Mouse (Mus musculus) neutrophil, adult 5-6 weeks (primary cell): ENCODE results near the gene Zc3hav1l. TPM values are rescaled to one million over a fixed set of nuclear protein-coding genes. Genes with fewer than 3 reads are reported as not detected.

Source experiments
- ATAC-seq: fragments of 151-379, 151-347 bp; 2 replicates; pipeline ENCODE4 v1.8.0; 2017; ENCODE audit warnings: mild to moderate bottlenecking, moderate TSS enrichment; ENCODE audit not compliant: insufficient number of reproducible peaks, poor library complexity, low FRiP score, severe bottlenecking; ENCODE audit errors: extremely low read depth
- total RNA-seq: library from RNA; stranded (forward); fragments of 200-1000 nt; gene quantifications from 2 replicates; pipeline ENCODE4 v1.2.3, GENCODE M21; 2017

The Zc3hav1l gene
- total RNA-seq, 1 experiment from 2014 or later, result 0.81 TPM

DNA sequence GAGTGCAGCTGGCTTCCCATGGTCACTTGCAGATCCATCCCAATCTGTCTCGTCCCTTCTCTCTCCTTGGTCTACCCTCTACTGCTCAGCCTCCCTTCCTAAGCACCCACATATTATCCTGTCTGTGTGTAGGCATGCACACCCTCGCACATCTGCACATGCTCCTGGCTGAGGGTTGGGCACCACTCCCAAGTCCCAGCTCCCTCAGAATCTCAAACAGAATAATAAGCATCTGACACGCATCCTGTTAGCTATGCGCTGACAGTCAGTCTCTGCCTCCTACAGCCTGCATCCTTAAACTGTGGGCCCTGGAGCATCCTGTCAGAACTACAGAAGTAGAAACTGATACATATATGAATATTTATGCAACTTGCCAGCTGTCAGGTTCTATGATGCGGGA is 58.4 kb downstream of the Zc3hav1l start:
- ATAC-seq, result no peak

DNA sequence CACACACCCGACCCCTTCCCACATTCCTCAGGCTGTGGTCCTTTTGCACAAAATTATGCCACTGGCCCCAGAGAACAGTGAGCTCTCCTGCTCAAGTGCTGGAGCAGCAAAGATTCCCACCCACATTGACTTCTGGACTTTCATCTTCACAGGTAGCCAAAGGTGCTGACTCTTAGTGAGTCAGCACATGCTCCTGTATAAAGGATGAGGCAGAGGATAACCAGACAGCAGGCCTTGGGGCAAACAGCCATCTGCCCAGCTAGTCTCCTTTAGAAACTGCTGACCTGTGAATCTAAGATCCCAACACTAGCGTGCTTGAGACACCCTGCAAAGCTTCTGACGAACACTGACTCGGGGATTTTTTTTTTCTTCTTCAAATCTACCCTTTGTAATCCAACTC is 60.7 kb downstream of the Zc3hav1l start:
- no peak for ATAC-seq

Other genes with a start within 250 kb of the Zc3hav1l start
- not detected in 2 replicates for gene Tmem213, start 190.0 kb downstream of the Zc3hav1l start, total RNA-seq
- gene Atp6v0a4, start 174.7 kb downstream of the Zc3hav1l start, total RNA-seq, result not detected in 2 replicates
- 0.12 TPM in 1 of 2 replicates, not detected in the other for gene D630045J12Rik, start 45.2 kb downstream of the Zc3hav1l start, total RNA-seq
- 141 and 159 TPM in 2 replicates for gene Zc3hav1, start 55.3 kb upstream of the Zc3hav1l start, total RNA-seq
- not detected in 2 replicates for gene Ttc26, start 82.2 kb upstream of the Zc3hav1l start, total RNA-seq
- gene Ubn2, start 134.7 kb upstream of the Zc3hav1l start, total RNA-seq, result 41.0 and 51.3 TPM in 2 replicates
- 7.9 and 8.5 TPM in 2 replicates for gene Fmc1, start 234.2 kb upstream of the Zc3hav1l start, total RNA-seq